Mouse (Mus musculus) liver, embryonic 12.5 days (tissue): ENCODE data around the gene Mydgf. TPM values are rescaled to one million over a fixed set of nuclear protein-coding genes. Genes with fewer than 3 reads are reported as not detected.
A peak's percentile ranks its signal among the peaks of the same experiment; 100 is the strongest.

Experiments used
- ATAC-seq: fragments of 200-750 bp; cut with Nextera tagmentation; 2 replicates; pipeline ENCODE4 v1.8.0; 2017; ENCODE audit warnings: moderate number of reproducible peaks, mild to moderate bottlenecking, moderate library complexity
- H3K27ac ChIP-seq: fragments of 300-500 bp; sonication (generic); 2 replicates; pipeline ENCODE4 v1.5.1; 2016; ENCODE audit warnings: mild to moderate bottlenecking
- H3K27me3 ChIP-seq: fragments of 300-500 bp; sonication (generic); replicated peaks from 2 replicates; pipeline ENCODE4 v1.6.1; 2016; ENCODE audit warnings: mild to moderate bottlenecking, moderate library complexity
- H3K36me3 ChIP-seq: fragments of 300-500 bp; sonication (generic); 2 replicates; pipeline ENCODE4 v1.6.1; 2016; ENCODE audit warnings: mild to moderate bottlenecking, moderate library complexity
- H3K4me1 ChIP-seq: fragments of 300-500 bp; sonication (generic); 2 replicates; pipeline ENCODE4 v1.6.1; 2016
- H3K4me2 ChIP-seq: fragments of 300-500 bp; sonication (generic); 2 replicates; pipeline ENCODE4 v1.6.1; 2016; ENCODE audit warnings: mild to moderate bottlenecking, moderate library complexity
- H3K4me3 ChIP-seq: fragments of 300-500 bp; sonication (generic); 2 replicates; pipeline ENCODE4 v1.5.1; 2016; ENCODE audit warnings: mild to moderate bottlenecking, moderate library complexity
- H3K9ac ChIP-seq: fragments of 300-500 bp; sonication (generic); 2 replicates; pipeline ENCODE4 v1.6.1; 2016; ENCODE audit warnings: mild to moderate bottlenecking, moderate library complexity
- H3K9me3 ChIP-seq: fragments of 300-500 bp; sonication (generic); replicated peaks from 2 replicates; pipeline ENCODE4 v1.6.1; 2016; ENCODE audit warnings: mild to moderate bottlenecking, moderate library complexity
- WGBS: fragments of 180-500 bp; shearing (Covaris S2); methylation state at CpG from one replicate; pipeline ENCODE4 v1.1.7; 2016; ENCODE audit not compliant: insufficient replicate concordance; 5-methylcytosine and 5-hydroxymethylcytosine counted together
- polyA plus RNA-seq: library from polyadenylated mRNA; unstranded; fragments of >200 nt; fragmentation: Nextera tagmentation; extraction: Ambion mirVana; gene quantifications from 2 replicates; pipeline ENCODE4 v1.2.1, GENCODE M21; 2016

Gene Mydgf
- polyA plus RNA-seq, 1 experiment from 2014 or later, result 71.0 TPM

DNA sequence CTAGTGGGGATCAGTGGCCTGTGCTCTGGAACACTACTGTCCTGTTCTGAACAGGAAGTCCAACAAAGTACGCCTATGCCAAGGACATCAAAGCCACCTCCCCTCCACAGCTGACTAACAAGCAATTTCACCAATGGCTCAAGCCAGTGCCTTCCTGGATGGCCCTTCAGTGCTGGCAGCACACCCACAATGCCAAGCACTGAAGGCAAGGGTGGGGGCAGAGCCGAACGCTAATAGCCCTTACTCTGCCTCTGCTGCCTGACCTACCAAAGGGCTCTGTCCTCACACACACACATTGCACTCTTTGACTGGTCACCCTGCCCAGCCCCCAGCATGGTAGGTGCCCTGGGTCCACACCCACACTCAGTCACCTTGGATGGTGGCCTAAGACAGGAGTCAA is 25.1 kb upstream of the Mydgf start:
- no peaks in the 10 kb centered on the region for H3K27me3 ChIP-seq
- peaks cover 84% of the 10 kb centered on the region for H3K36me3 ChIP-seq
- ATAC-seq, result no peak
- no peak overlapping the region for H3K27ac ChIP-seq
- H3K9me3 ChIP-seq, result no peaks in the 10 kb centered on the region
- 92% methylated on average over 3 of the region's 3 CpGs for WGBS
- no peak overlapping the region for H3K9ac ChIP-seq
- H3K4me2 ChIP-seq, result no peak overlapping the region
- no peak overlapping the region for H3K4me3 ChIP-seq
- H3K4me1 ChIP-seq, result peaks cover 29% of the 10 kb centered on the region

DNA sequence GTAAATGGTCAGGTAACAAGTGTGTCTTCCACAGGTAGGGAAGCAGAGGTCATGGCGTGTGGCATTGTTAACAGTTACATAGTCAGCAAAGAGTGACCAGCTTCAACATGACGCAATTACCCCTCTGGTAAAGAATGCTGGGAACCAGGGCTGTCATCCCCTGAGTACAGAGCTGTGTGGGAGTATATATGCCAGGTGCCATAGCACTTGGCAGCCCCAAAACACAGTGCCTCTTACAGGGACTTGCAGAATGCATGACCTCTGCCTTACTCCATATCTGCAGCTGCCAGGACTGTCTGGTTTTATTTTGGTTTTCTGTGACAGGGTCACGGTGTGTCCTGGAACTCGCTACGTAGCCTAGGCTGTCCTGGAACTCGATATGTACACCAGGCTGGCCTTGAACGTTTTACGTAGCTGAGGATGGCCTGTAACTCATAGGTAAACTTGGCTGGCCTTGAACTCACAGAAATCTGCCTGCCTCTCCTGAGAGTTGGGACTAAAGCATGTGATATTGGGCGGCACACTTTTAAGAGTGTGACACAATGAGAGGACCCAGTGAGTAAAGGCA is 24.3 kb upstream of the Mydgf start:
- H3K9ac ChIP-seq, result no peak overlapping the region
- no peak overlapping the region for H3K27ac ChIP-seq
- peaks cover 90% of the 10 kb centered on the region for H3K36me3 ChIP-seq
- H3K4me1 ChIP-seq, result peaks cover 24% of the 10 kb centered on the region
- H3K4me2 ChIP-seq, result no peak overlapping the region
- no peaks in the 10 kb centered on the region for H3K27me3 ChIP-seq
- no peak overlapping the region for H3K4me3 ChIP-seq
- 73% methylated on average over 9 of the region's 9 CpGs for WGBS
- H3K9me3 ChIP-seq, result no peaks in the 10 kb centered on the region
- no peak for ATAC-seq

DNA sequence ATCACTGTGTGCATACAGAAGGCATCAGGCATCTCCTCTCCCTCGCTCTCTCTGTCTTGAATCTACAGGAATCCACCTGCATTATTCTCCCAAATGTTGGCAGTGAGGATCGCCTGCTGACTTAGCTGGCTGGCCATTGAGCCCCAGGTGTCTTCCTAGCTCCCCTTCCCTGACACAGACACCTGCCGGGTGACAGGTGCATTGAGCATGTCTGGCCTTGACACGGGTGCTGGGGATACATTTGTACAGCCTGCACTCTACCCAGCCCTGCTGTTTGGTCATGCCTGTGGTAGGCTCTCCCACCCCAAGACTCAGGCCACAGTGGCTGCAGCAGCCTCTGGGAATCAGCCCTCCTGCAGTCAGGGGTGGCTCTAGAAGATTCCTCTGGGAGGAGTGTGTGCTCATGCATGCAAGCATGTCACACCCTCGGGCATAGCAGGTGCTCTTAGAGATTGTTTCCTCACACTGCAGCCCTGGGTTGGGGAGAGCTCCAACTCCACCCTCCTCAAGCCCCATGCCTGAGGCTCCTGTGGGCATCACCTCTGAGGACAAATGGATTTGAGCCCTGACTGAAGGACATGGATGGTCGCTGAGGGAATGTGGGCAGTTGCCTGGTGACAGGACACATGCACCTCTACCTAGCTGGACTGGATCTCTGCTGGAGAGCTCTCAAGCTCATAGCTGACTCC is 23.4 kb upstream of the Mydgf start:
- H3K4me2 ChIP-seq, result no peak overlapping the region
- WGBS, result 76% methylated on average over 6 of the region's 6 CpGs
- no peak for ATAC-seq
- no peaks in the 10 kb centered on the region for H3K27me3 ChIP-seq
- no peak overlapping the region for H3K9ac ChIP-seq
- peaks cover 15% of the 10 kb centered on the region for H3K4me1 ChIP-seq
- H3K9me3 ChIP-seq, result no peaks in the 10 kb centered on the region
- H3K36me3 ChIP-seq, result peaks cover 99% of the 10 kb centered on the region
- H3K27ac ChIP-seq, result no peak overlapping the region
- H3K4me3 ChIP-seq, result no peak overlapping the region

DNA sequence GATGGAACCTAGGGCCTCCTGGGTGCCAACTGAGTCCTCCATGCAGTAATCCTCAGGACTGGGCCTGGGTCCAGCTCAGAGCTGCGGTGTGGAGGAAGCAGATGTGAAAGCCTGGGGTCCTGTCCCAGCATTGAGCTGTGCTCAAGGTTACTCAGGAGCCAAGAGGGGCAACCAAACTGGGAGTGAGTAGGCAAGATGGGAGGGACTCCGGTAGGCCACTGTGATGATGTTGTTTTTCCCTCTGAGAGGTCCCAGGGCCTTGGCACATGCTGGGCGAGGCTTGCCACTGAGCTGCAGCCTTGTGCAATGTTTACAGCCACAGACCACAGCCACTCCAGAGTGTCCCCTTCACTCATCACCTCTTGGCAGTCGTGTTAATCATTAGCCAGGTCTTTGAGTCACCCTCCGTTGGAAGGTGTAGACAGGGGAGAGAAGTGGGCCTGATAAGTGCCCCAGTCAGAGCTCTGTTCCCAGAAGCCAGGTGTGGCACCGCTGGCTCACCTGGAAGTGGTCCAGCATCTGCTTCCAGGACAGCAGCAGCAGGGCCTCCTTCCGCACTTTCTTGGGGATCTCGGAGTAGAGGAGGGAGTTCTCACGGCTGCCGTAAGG is 22.7 kb upstream of the Mydgf start:
- no peak overlapping the region for H3K4me3 ChIP-seq
- no peak overlapping the region for H3K4me2 ChIP-seq
- H3K9me3 ChIP-seq, result no peaks in the 10 kb centered on the region
- no peak overlapping the region for H3K9ac ChIP-seq
- H3K27me3 ChIP-seq, result no peaks in the 10 kb centered on the region
- H3K4me1 ChIP-seq, result peaks cover 11% of the 10 kb centered on the region
- H3K27ac ChIP-seq, result 0 out of 2 replicates have a peak overlapping the region, but pooled peaks have one; percentile 17
- peak; percentile 69 for ATAC-seq
- H3K36me3 ChIP-seq, result peaks cover 100% of the 10 kb centered on the region
- 81% methylated on average over 10 of the region's 10 CpGs for WGBS

DNA sequence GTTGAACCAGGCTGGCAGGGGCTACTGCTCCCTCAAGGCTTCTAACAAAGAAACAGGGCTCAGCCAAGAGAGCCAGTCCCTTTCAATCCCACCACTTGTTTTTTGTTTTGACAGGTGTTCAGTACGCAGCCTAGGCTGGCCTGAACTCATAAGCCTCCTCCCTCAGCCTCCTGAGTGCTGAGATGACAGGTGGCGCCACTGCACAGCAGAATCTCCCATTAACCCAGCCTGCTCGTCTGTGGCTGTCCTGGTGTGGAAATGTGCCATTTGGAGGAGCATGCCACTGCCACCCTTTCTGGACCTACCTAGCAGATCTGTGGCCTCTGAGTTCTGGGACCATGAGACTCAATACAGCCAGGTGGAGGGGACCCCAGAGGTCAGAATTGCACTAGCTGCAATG is 20.0 kb upstream of the Mydgf start:
- Histone ChIP-seq H3K4me3 (no peak overlapping the region), H3K27me3 (no peaks in the 10 kb centered on the region), H3K9me3 (no peaks in the 10 kb centered on the region), H3K9ac (no peak overlapping the region), H3K4me1 (peaks cover 11% of the 10 kb centered on the region), H3K4me2 (no peak overlapping the region), H3K36me3 (peaks cover 90% of the 10 kb centered on the region), H3K27ac (no peak overlapping the region)
- no peak for ATAC-seq
- WGBS, result 69% methylated on average over 3 of the region's 3 CpGs

DNA sequence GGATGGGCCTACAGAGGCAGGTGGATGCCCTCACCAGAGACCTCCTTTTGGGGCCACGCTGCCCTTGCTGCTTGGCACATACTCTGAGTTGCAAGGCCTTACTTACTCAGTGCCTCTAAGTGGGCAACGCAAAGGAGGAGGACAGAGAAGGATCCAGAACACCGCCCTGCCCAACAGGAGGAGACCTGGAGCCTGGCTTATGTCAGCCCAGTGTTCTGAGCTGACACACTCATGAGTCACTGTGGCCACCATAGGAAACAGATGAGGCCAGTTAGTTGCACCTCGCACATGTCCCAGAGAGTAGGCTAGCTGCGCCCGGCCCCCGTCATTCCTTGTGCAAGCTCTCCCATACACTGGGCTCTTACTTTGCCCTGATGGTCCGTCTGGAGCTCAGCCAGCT is 18.8 kb upstream of the Mydgf start:
- Histone ChIP-seq H3K4me2 (no peak overlapping the region), H3K36me3 (peaks cover 90% of the 10 kb centered on the region), H3K4me1 (peaks cover 9% of the 10 kb centered on the region), H3K27ac (no peak overlapping the region), H3K9me3 (no peaks in the 10 kb centered on the region), H3K4me3 (no peak overlapping the region), H3K9ac (no peak overlapping the region), H3K27me3 (no peaks in the 10 kb centered on the region)
- WGBS, result 87% methylated on average over 8 of the region's 8 CpGs
- ATAC-seq, result no peak

DNA sequence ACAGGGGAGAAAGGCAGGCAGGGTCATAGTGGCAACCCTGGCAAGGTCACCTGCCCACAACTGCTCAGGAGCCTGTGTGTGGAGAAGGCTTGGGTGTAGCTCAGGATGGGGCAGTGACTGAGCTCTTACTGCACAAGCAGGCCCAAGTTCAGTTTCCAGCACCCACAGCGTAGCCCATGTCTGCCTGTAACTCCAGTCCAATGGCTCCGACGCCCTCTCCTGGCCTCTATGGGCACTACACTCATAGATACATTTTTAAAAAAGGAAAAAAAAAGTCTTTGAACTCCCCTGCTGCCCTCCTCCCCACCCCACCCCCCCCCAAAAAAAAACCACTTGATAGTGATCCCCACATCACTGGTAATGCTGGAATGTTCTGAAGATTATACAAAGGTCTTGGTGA is 17.9 kb upstream of the Mydgf start:
- Histone ChIP-seq H3K4me2 (no peak overlapping the region), H3K36me3 (peaks cover 90% of the 10 kb centered on the region), H3K9ac (no peak overlapping the region), H3K27me3 (no peaks in the 10 kb centered on the region), H3K4me1 (peaks cover under 1% of the 10 kb centered on the region; the same call in 1 of the 2 replicates), H3K27ac (no peak overlapping the region), H3K9me3 (no peaks in the 10 kb centered on the region), H3K4me3 (no peak overlapping the region)
- ATAC-seq, result no peak
- WGBS, result 47% methylated on average over 3 of the region's 3 CpGs

DNA sequence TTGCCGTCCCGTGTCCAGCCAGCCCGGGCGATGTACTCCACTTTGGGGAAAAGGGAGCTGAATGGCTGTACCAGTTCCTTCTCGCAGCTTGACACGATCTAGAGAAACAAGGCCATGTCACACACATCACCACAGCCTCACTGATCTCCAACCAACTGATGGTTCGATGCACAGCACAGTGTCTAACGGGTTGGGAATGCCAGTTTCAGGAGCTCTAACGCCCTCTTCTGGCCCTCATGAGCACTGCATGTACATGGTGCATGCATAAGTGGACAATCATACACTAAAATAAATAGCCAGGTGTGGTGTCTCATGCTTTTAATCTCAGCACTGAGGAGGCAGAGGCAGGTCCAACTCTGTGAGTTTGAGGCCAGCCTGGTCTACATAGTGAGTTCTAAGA is 16.9 kb upstream of the Mydgf start:
- Histone ChIP-seq H3K27me3 (no peaks in the 10 kb centered on the region), H3K4me1 (no peaks in the 10 kb centered on the region), H3K9ac (no peak overlapping the region), H3K27ac (no peak overlapping the region), H3K36me3 (peaks cover 90% of the 10 kb centered on the region), H3K9me3 (no peaks in the 10 kb centered on the region), H3K4me3 (no peak overlapping the region), H3K4me2 (no peak overlapping the region)
- ATAC-seq, result no peak
- WGBS, result 74% methylated on average over 9 of the region's 9 CpGs

DNA sequence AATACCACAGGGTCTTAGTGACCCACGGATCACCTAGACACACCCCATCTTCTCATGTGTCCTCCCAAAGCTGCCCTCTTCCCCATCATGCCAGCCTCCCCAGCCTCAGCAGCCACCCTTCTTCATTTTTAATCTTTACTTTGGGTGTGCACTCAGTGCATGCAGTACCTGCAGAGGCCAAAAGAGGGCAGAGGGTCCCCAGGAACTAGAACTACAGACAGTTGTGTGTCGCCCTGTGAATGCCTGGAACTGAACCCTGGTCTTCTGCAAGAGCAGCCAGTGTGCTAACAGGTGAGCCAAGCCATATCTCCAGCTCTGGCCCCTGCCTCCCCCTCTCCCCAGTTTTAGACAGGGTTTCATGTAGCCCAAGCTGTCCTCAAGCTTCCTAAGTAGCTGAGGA is 13.1 kb upstream of the Mydgf start:
- Histone ChIP-seq H3K36me3 (peaks cover 89% of the 10 kb centered on the region), H3K9me3 (no peaks in the 10 kb centered on the region), H3K4me3 (no peak overlapping the region), H3K27me3 (no peaks in the 10 kb centered on the region), H3K4me2 (no peak overlapping the region), H3K9ac (no peak overlapping the region), H3K27ac (no peak overlapping the region), H3K4me1 (no peaks in the 10 kb centered on the region)
- 68% methylated on average over 2 of the region's 2 CpGs for WGBS
- no peak for ATAC-seq

DNA sequence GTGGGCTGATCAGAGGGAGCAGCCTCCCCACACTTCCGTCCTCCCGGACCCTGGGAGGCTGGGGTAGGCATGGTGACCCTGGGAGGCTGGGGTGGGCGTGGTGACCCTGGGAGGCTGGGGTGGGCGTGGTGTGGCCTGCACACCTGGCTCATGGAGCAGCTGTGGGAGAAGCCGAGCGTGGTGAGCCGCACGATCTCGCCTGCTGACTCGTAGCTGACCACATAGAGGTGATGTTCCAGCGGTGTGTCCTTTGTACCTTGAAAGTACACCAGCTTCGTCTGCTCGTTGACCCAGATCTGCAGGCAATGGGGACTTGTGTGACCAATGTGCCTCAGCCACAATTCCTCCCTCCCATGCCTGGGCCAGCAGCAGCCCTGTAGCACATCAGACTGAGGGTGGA is 11.0 kb upstream of the Mydgf start:
- no peak overlapping the region for H3K27ac ChIP-seq
- 83% methylated on average over 13 of the region's 13 CpGs for WGBS
- H3K36me3 ChIP-seq, result peaks cover 95% of the 10 kb centered on the region
- ATAC-seq, result peak; percentile 27; the same call in 1 of the 2 replicates
- no peaks in the 10 kb centered on the region for H3K27me3 ChIP-seq
- no peak overlapping the region for H3K4me3 ChIP-seq
- H3K4me1 ChIP-seq, result no peaks in the 10 kb centered on the region
- H3K9me3 ChIP-seq, result no peaks in the 10 kb centered on the region
- H3K4me2 ChIP-seq, result no peak overlapping the region
- no peak overlapping the region for H3K9ac ChIP-seq

DNA sequence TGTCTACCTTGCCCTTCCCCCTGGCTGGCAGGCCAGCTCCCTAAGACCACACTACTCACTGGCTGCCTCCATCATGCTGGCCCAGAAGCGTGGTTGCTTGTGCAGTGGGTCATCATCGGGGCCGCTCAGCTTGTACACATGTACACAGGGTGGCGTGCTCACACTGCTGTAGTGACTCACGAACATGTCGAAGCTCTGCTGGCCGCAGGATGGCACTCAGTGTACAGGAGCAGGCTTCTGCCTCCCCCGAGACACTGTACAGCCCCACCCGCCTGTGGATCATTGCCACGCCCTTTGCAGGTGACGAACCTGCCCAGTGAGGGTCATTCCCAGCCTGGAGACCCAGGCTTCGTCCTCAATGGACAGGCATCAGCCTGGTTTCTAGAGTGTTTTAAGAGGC is 10.6 kb upstream of the Mydgf start:
- no peak overlapping the region for H3K4me2 ChIP-seq
- H3K36me3 ChIP-seq, result peaks cover 99% of the 10 kb centered on the region
- no peaks in the 10 kb centered on the region for H3K4me1 ChIP-seq
- 0 out of 2 replicates have a peak, but pooled peaks have one; percentile 6 for ATAC-seq
- no peak overlapping the region for H3K27ac ChIP-seq
- H3K9ac ChIP-seq, result no peak overlapping the region
- WGBS, result 78% methylated on average over 12 of the region's 12 CpGs
- no peaks in the 10 kb centered on the region for H3K9me3 ChIP-seq
- no peak overlapping the region for H3K4me3 ChIP-seq
- H3K27me3 ChIP-seq, result no peaks in the 10 kb centered on the region

DNA sequence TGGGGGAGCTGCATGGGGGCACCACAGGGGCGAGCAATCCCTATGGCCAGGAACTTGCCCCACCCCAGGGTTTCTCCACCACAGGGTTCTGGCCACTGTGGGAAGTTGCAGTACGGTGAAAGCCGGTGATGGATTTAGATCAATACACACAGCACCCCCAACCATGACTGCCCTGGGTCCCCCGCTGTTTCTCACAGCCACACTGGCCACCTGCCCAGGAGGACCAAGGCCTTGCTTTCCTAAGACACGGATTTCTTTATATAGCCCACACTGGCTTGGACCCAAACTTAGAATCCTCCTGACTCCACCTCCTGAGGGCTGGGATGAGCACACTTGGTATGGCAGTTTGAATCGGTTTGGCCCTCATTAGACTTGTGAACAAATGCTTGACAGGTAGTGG is 7.5 kb upstream of the Mydgf start:
- Histone ChIP-seq H3K9ac (no peak overlapping the region), H3K9me3 (no peaks in the 10 kb centered on the region), H3K4me1 (no peaks in the 10 kb centered on the region), H3K27me3 (no peaks in the 10 kb centered on the region), H3K4me2 (no peak overlapping the region), H3K4me3 (no peak overlapping the region), H3K27ac (no peak overlapping the region), H3K36me3 (peaks cover 98% of the 10 kb centered on the region)
- 81% methylated on average over 6 of the region's 6 CpGs for WGBS
- ATAC-seq, result no peak
